Mouse (Mus musculus) liver, embryonic 14.5 days (tissue): ENCODE data around the gene Slc25a43. TPM values are rescaled to one million over a fixed set of nuclear protein-coding genes. Genes with fewer than 3 reads are reported as not detected.
A peak's percentile ranks its signal among the peaks of the same experiment; 100 is the strongest.

Experiments used
- ATAC-seq: fragments of 200-750 bp; cut with Nextera tagmentation; 2 replicates; pipeline ENCODE4 v1.8.0; 2017; ENCODE audit warnings: moderate number of reproducible peaks, mild to moderate bottlenecking, moderate library complexity; ENCODE audit not compliant: insufficient read depth
- DNase-seq, 3 experiments: peaks; one replicate each; pipeline ENCODE4 v3.0.0-alpha.2; 2012 to 2013; ENCODE audit warnings: low read depth in 3 of 3, low spot score in 3 of 3
- H3K27ac ChIP-seq: fragments of 300-500 bp; sonication (generic); 2 replicates; pipeline ENCODE4 v1.5.1; 2014; ENCODE audit warnings: moderate library complexity, mild to moderate bottlenecking, control low read depth, inconsistent platforms
- H3K27me3 ChIP-seq: fragments of 300-500 bp; sonication (generic); 2 replicates; pipeline ENCODE4 v1.6.1; 2014; ENCODE audit warnings: mild to moderate bottlenecking, low read length, moderate library complexity; ENCODE audit not compliant: control insufficient read depth, insufficient read depth
- H3K36me3 ChIP-seq: fragments of 300-500 bp; sonication (generic); replicated peaks from 2 replicates; pipeline ENCODE4 v1.6.1; 2014; ENCODE audit warnings: low read depth; ENCODE audit not compliant: control insufficient read depth, insufficient read depth
- H3K4me1 ChIP-seq, 2 experiments: fragments of 200-500 bp in 1 of 2; fragments of 300-500 bp in 1 of 2; sonication (generic) in 1 of 2; replicated peaks; 2 replicates each; pipeline ENCODE4 v1.6.1; 2012 to 2014; ENCODE audit warnings: antibody characterized with exemption in 1 of 2, inconsistent platforms in 1 of 2, low read length in 1 of 2; ENCODE audit not compliant: control insufficient read depth in 2 of 2, insufficient read depth in 2 of 2
- H3K4me2 ChIP-seq: fragments of 300-500 bp; sonication (generic); 2 replicates; pipeline ENCODE4 v1.6.1; 2014; ENCODE audit warnings: low read depth, mild to moderate bottlenecking, control low read depth, moderate library complexity
- H3K4me3 ChIP-seq, 2 experiments: fragments of 200-500 bp in 1 of 2; fragments of 300-500 bp in 1 of 2; sonication (generic) in 1 of 2; 2 replicates each; pipeline ENCODE4 v1.5.1; 2012 to 2014; ENCODE audit warnings: low read depth in 2 of 2, low read length in 2 of 2, mild to moderate bottlenecking in 2 of 2, control low read depth in 1 of 2, inconsistent platforms in 1 of 2, moderate library complexity in 1 of 2; ENCODE audit not compliant: insufficient read depth in 1 of 2
- H3K9ac ChIP-seq: fragments of 300-500 bp; sonication (generic); replicated peaks from 2 replicates; pipeline ENCODE4 v1.6.1; 2014; ENCODE audit warnings: mild to moderate bottlenecking, control low read depth, moderate library complexity
- H3K9me3 ChIP-seq: fragments of 300-500 bp; sonication (generic); 2 replicates; pipeline ENCODE4 v1.6.1; 2016; ENCODE audit warnings: low read length, mixed read lengths; ENCODE audit not compliant: control insufficient read depth
- CTCF ChIP-seq: IDR thresholded peaks from 2 replicates; pipeline ENCODE4 v1.5.1; 2016; ENCODE audit warnings: antibody characterized with exemption, low read depth, control low read depth
- EP300 ChIP-seq: IDR thresholded peaks from 2 replicates; pipeline ENCODE4 v1.6.1; 2016; ENCODE audit warnings: antibody characterized with exemption, low read depth
- WGBS: fragments of 180-500 bp; shearing (Covaris S2); extraction: QIAGEN DNeasy Blood & Tissue Kit; methylation state at CpG from one replicate; pipeline ENCODE4 v1.1.7; 2014; ENCODE audit not compliant: insufficient replicate concordance; 5-methylcytosine and 5-hydroxymethylcytosine counted together
- polyA plus RNA-seq, 2 experiments: library from polyadenylated mRNA; depleted of rRNA in 1 of 2; stranded (reverse) in 1 of 2; unstranded in 1 of 2; fragments of >200 nt; fragmentation: Nextera tagmentation in 1 of 2; extraction: Ambion mirVana in 1 of 2; gene quantifications; 2 replicates each; pipeline versions ENCODE4 v1.2.1 to v1.2.3; 2012 to 2014

Gene Slc25a43
- polyA plus RNA-seq (2012; rRNA removed) (0.49 and 0.76 TPM in 2 replicates), polyA plus RNA-seq (2014; fragmentation: Nextera tagmentation; extraction: Ambion mirVana) (0.66 and 0.81 TPM in 2 replicates)

DNA sequence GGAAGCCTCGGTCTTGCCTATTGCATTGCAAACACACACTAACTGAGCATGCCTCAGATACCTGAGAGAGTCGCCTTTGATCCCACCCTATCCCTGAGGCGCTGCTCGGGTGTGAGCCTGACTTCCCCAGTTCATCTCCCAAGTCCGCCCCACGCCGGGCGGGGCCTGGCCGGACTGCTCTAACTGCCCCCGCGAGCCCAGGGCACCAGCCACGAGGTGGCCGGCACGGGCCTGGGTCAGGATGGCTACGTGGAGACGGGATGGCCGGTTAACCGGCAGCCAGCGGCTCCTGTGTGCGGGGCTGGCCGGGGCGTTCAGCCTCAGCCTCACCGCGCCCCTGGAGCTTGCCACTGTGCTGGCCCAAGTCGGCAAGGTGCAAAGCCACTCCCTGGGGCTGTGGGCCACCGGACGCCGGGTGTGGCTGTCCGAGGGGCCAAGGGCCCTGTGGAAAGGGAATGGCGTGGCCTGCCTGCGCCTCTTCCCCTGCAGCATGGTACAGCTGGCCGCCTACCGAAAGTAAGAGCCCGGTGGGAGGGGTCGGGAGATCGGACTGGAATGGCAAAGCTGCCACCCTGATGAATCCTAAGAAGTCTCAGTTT lies at the start of gene Slc25a43:
Gene Slc25a43, plus strand, starts transcription at position 157 of the 599 bp plus-strand sequence.
- Histone ChIP-seq H3K27ac (no peak within 1 kb of the TSS), H3K4me2 (peak within 1 kb of the TSS; percentile 72), H3K9me3 (no peaks in the 10 kb centered on the region), H3K9ac (peak within 1 kb of the TSS; percentile 25), H3K4me3 (peak within 1 kb of the TSS; percentile 42 to 59), H3K27me3 (no peaks in the 10 kb centered on the region), H3K36me3 (no peaks in the 10 kb centered on the region), H3K4me1 (peaks cover 0 to 12% of the 10 kb centered on the region in 2 experiments; a peak in 2 of 4 replicates)
- DNase-seq (no peak), ATAC-seq (no peak)
- TF ChIP-seq EP300 (no peak), CTCF (no peak)
- 12% methylated on average over 36 of the region's 36 CpGs for WGBS

- Histone ChIP-seq H3K27ac (no peak overlapping the region), H3K27me3 (no peaks in the 10 kb centered on the region), H3K9me3 (no peaks in the 10 kb centered on the region), H3K36me3 (no peaks in the 10 kb centered on the region), H3K4me3 (no peak overlapping the region), H3K9ac (no peak overlapping the region), H3K4me1 (peaks cover 0 to 12% of the 10 kb centered on the region in 2 experiments; a peak in 2 of 4 replicates), H3K4me2 (peak overlapping the region; percentile 32)
- ATAC-seq: no peak
- DNase-seq: no peak
- TF ChIP-seq CTCF (no peak), EP300 (no peak)
- 46% methylated on average over 13 of the region's 13 CpGs for WGBS
Measured at GRCm38 (mm10) chrX:36740124-36740951, 3.1 kb upstream of the Slc25a43 start.

DNA sequence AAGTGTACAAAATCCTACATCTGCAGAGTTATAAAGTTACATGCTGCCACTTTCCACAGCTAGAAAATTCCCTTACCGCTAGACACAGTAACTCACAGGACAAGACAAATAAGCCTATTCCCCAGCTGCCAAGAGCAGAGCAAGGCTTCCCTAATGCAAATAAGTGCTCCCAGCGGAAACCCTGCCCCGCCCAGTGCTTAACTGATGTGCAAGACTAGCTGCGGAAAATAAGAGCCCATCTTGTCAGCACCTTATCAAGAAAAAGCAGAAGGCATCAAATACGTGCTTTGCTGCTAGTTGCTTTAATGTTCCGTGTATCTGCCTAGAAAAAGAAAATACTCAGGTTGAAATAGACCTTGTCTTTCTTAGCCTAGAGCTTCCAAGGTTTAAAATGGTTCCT lies 2.2 kb upstream of the Slc25a43 start:
- H3K9ac ChIP-seq: no peak overlapping the region
- no peaks in the 10 kb centered on the region for H3K27me3 ChIP-seq
- H3K9me3 ChIP-seq: no peaks in the 10 kb centered on the region
- no peak overlapping the region for H3K27ac ChIP-seq
- H3K4me2 ChIP-seq: peak overlapping the region; percentile 36
- TF ChIP-seq EP300 (peak; percentile 41), CTCF (no peak)
- H3K4me1 ChIP-seq: peaks cover 0 to 12% of the 10 kb centered on the region in 2 experiments; a peak in 2 of 4 replicates
- no peak overlapping the region for H3K4me3 ChIP-seq
- ATAC-seq: peak; percentile 71; the same call in 1 of the 2 replicates
- WGBS: 14% methylated on average over 6 of the region's 6 CpGs
- H3K36me3 ChIP-seq: no peaks in the 10 kb centered on the region
- DNase-seq: peak; percentile 37 to 42 (median 41)

DNA sequence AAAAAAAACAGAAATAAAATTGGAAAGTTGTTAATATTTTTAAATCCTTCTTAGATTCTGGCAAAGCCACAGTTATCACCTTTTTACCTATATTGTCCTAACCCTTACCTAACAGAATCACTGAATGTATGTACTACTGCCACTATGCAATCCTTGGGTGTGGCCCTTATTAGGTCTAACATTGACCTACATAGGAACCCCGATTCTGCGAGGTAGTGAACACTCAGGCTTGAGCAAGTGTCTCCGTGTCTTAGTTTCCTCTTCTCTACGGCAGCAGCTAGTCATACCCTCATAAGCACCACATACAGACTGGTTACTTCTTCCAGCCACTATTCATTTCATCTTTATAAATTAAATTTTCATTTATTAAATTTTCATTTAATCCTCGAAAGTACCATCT lies 715 bp upstream of the Slc25a43 start:
- H3K9ac ChIP-seq: no peak overlapping the region
- no peaks in the 10 kb centered on the region for H3K27me3 ChIP-seq
- DNase-seq: no peak
- no peaks in the 10 kb centered on the region for H3K36me3 ChIP-seq
- peaks cover 0 to 12% of the 10 kb centered on the region in 2 experiments; a peak in 2 of 4 replicates for H3K4me1 ChIP-seq
- no peak overlapping the region for H3K27ac ChIP-seq
- TF ChIP-seq CTCF (no peak), EP300 (no peak)
- no peak overlapping the region for H3K4me3 ChIP-seq
- no peaks in the 10 kb centered on the region for H3K9me3 ChIP-seq
- no peak for ATAC-seq
- 59% methylated on average over 5 of the region's 5 CpGs for WGBS
- no peak overlapping the region for H3K4me2 ChIP-seq

- no peak for DNase-seq
- no peak overlapping the region for H3K4me3 ChIP-seq
- H3K36me3 ChIP-seq: no peaks in the 10 kb centered on the region
- H3K4me1 ChIP-seq: peaks cover 0 to 12% of the 10 kb centered on the region in 2 experiments; a peak in 2 of 4 replicates
- H3K4me2 ChIP-seq: no peak overlapping the region
- no peak overlapping the region for H3K27ac ChIP-seq
- no peak for ATAC-seq
- H3K9me3 ChIP-seq: no peaks in the 10 kb centered on the region
- no peaks in the 10 kb centered on the region for H3K27me3 ChIP-seq
- no peak overlapping the region for H3K9ac ChIP-seq
- 33% methylated on average over 7 of the region's 7 CpGs for WGBS
- TF ChIP-seq EP300 (no peak), CTCF (no peak)
Measured at GRCm38 (mm10) chrX:36744735-36745134, 1.3 kb downstream of the Slc25a43 start.
